Mouse (Mus musculus) heart, postnatal 36 days (tissue): Measurements from ENCODE around the gene Cd70. TPM values are rescaled to one million over a fixed set of nuclear protein-coding genes. Genes with fewer than 3 reads are reported as not detected.

Experiments used
- DNase-seq, 2 experiments: peaks; one replicate each; pipeline ENCODE4 v3.0.0; 2021 to 2022
- intact Hi-C: fragments of 180-260 bp; cut with DNase I; formaldehyde crosslinking; loops from one replicate; pipeline ENCODE4 v1.15.1; 2025
- total RNA-seq, 2 experiments: library from RNA; stranded (reverse); gene quantifications; 2 replicates each; pipeline ENCODE4 v1.2.3; 2021

Cd70 gene
- total RNA-seq, 2 experiments from 2014 or later = not detected

DNA sequence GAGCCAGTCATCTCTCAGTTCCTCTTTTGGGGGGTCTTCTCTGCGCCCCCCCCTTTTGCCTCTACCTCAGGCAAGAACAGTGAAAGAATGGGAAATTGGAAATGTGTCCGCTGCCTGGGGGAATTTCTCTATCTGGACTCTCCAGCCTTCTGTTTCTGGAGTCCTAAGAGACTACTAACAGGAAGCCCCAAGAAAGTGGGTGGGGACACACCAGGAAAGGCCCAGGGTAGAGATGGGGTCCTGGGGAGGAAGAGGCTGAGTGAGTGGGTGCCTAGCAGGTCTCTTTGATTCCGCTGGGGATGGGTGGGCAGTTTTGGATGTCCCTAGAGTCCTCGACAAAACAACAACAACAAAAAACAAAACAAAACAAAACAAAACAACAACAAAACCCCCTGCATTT, 45.1 kb downstream of the Cd70 start:
- DNase-seq = no peak

DNA sequence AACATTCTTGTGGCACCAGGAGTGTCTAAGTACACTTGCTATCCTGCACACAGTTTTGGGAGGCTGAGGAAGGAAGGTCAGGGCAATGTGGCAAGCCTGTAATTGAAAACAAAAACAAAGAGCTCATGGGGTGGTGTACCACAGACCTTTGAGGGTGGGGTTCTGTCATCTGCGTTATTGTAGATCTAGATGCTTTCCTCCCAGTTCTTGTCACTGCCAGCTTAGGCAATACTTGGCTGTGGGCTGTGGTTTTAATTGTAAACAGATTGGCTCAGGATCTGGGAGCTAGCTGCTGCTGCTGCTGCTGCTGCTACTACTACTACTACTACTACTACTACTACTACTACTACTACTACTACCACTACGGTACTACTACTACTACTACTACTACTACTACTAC, 47.3 kb downstream of the Cd70 start:
- intact Hi-C loops = no loop called here
- DNase-seq = no peak

More for the DNA sequence above, 45.1 kb downstream of the Cd70 start:
- intact Hi-C loops = no loop called here

DNA sequence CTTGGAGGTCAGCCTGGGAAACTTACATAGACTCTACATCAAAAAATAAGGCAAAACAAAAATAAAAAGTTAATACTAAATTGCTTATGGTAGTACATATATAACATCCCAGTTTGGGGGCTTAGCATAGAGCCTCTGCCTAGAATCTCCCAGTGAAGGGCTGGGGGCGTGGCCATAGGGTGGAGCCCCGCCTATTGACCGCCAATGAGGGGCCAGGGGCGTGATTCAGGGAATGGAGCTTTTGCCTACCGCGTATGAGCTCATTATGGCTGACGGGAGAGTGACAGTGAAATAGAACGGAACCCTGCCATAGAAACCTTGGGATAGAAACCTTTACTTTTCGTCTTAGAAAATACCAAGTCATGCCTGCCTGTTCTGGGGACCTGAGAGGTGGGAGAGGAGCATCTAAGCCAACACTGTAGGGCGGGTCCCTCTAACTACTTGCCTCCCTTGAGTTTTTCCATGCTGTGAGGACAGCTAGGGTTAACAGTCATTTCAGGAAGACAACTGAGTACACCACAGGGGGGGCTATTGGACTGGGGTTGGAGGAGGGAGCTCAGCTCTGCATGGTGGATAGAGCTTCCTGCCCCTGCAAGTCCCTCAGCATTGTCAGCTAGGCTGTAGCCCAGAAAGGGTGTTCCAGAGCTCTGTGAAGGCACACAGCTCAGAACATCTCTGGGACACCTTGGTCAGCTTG, 49.8 kb downstream of the Cd70 start:
- intact Hi-C loops = no loop called here
- DNase-seq = no peak

DNA sequence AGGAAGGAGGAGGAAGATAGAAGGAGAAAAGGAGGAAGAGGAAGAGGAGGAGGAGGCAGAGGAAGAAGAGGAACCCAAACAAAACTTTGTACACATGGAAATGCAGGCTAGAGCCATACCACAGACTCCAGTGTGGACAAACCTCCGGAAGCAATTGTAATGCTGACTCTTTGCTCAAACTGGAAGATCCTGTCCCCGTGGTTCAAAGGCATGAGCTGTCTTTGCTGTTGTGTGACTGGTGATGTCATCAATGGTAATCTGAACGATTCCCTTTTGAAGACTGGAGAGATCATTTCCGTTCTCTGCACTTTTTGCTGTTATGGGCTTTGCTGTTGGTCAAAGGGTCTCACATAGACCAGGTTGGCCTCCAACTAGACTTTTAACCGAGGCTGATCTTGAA, 51.3 kb downstream of the Cd70 start:
- DNase-seq = no peak
- intact Hi-C loops = no loop called here

DNA sequence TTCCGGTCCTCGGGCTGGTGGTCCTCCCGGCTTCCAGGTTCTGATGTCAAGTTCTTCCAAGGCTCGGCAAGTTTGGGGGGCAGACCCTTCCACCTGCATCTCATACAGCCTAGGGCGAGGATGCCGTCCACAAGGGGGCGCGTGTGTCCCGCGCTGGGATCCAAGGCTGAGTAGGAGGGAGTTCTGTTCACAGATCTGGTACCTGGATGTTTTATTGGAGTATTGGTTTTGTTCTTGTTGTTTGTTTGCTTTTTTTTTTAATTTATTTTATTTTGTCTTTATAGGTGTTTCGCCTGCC, 53.0 kb downstream of the Cd70 start:
- DNase-seq = peak; percentile 89 to 90
- intact Hi-C loops = loop anchor here (1.0 to 2.0 kb wide), 4 partner anchors 36 to 238 kb away; partner anchors contain the start of gene Alkbh7

Other genes with a start within 250 kb of the Cd70 start
- gene Mllt1, start 214.4 kb downstream of the Cd70 start, total RNA-seq = 10 to 100 TPM; 23.9 to 25.9 TPM
- not detected for gene Acer1, start 167.7 kb downstream of the Cd70 start, total RNA-seq
- 10 to 100 TPM; 79.5 to 80.4 TPM for gene Clpp, start 159.5 kb downstream of the Cd70 start, total RNA-seq
- gene Alkbh7, start 152.4 kb downstream of the Cd70 start, total RNA-seq = 10 to 100 TPM; 67.5 to 69.9 TPM
- gene Pspn, start 149.8 kb downstream of the Cd70 start, total RNA-seq = not detected
- 10 to 100 TPM; 18.9 to 19.1 TPM for gene Gtf2f1, start 138.5 kb downstream of the Cd70 start, total RNA-seq
- gene Gm17949, start 138.3 kb downstream of the Cd70 start, total RNA-seq = not detected
- gene Khsrp, start 118.3 kb downstream of the Cd70 start, total RNA-seq = 10 to 100 TPM; 45.9 to 47.7 TPM
- gene Slc25a41, start 108.1 kb downstream of the Cd70 start, total RNA-seq = not detected
- under 1 TPM in 1 of 2 experiments, not detected in 1; 0.35 TPM for gene Crb3, start 90.7 kb downstream of the Cd70 start, total RNA-seq
- 10 to 100 TPM; 58.1 to 69.8 TPM for gene Slc25a23, start 89.9 kb downstream of the Cd70 start, total RNA-seq
- 1 to 10 TPM; 1.4 to 2.0 TPM for gene Dennd1c, start 71.3 kb downstream of the Cd70 start, total RNA-seq
- 1 to 10 TPM; 1.8 to 1.9 TPM for gene Tubb4a, start 62.0 kb downstream of the Cd70 start, total RNA-seq
- under 1 TPM; 0.33 to 0.53 TPM for gene Tnfsf9, start 44.5 kb downstream of the Cd70 start, total RNA-seq
- gene Tnfsf14, start 44.4 kb upstream of the Cd70 start, total RNA-seq = not detected
- 10 to 100 TPM; 96.2 to 97.5 TPM for gene C3, start 78.4 kb upstream of the Cd70 start, total RNA-seq
- gene Gpr108, start 98.7 kb upstream of the Cd70 start, total RNA-seq = 10 to 100 TPM; 32.0 to 32.1 TPM
- 100 to 1,000 TPM; 113 to 124 TPM for gene Trip10, start 99.7 kb upstream of the Cd70 start, total RNA-seq
- gene Vav1, start 129.3 kb upstream of the Cd70 start, total RNA-seq = 1 to 10 TPM; 1.4 to 2.5 TPM
- 10 to 100 TPM in 1 of 2 experiments, 1 to 10 TPM in 1; 7.1 to 14.5 TPM for gene Adgre1, start 208.9 kb upstream of the Cd70 start, total RNA-seq